Mouse (Mus musculus) stomach, postnatal 0 days (tissue): ENCODE measurements around the gene Ciapin1. TPM values are rescaled to one million over a fixed set of nuclear protein-coding genes. Genes with fewer than 3 reads are reported as not detected.
A peak's percentile ranks its signal among the peaks of the same experiment; 100 is the strongest.

Experiments
- ATAC-seq: fragments of 200-750 bp; cut with Nextera tagmentation; 2 replicates; pipeline ENCODE4 v1.8.0; 2017; ENCODE audit not compliant: low FRiP score, low TSS enrichment
- DNase-seq: peaks from one replicate; pipeline ENCODE4 v3.0.0-alpha.2; 2016; ENCODE audit warnings: low spot score
- H3K27ac ChIP-seq: fragments of 300-500 bp; sonication (generic); replicated peaks from 2 replicates; pipeline ENCODE4 v1.5.1; 2014; ENCODE audit warnings: mild to moderate bottlenecking, control low read depth
- H3K27me3 ChIP-seq: fragments of 300-500 bp; sonication (generic); 2 replicates; pipeline ENCODE4 v1.6.1; 2014; ENCODE audit warnings: low read length; ENCODE audit not compliant: control insufficient read depth, insufficient read depth
- H3K36me3 ChIP-seq: fragments of 300-500 bp; sonication (generic); 2 replicates; pipeline ENCODE4 v1.6.1; 2014; ENCODE audit warnings: low read length, mixed read lengths; ENCODE audit not compliant: control insufficient read depth, insufficient read depth
- H3K4me1 ChIP-seq: fragments of 300-500 bp; sonication (generic); replicated peaks from 2 replicates; pipeline ENCODE4 v1.6.1; 2014; ENCODE audit warnings: antibody characterized with exemption; ENCODE audit not compliant: control insufficient read depth, insufficient read depth
- H3K4me2 ChIP-seq: fragments of 300-500 bp; sonication (generic); replicated peaks from 2 replicates; pipeline ENCODE4 v1.6.1; 2014; ENCODE audit warnings: low read depth, mild to moderate bottlenecking, control low read depth, moderate library complexity
- H3K4me3 ChIP-seq: fragments of 300-500 bp; sonication (generic); 2 replicates; pipeline ENCODE4 v1.5.1; 2014; ENCODE audit warnings: low read depth, low read length, control low read depth
- H3K9ac ChIP-seq: fragments of 300-500 bp; sonication (generic); 2 replicates; pipeline ENCODE4 v1.6.1; 2014; ENCODE audit warnings: mild to moderate bottlenecking, low read length, control low read depth, mixed read lengths
- H3K9me3 ChIP-seq: fragments of 300-500 bp; sonication (generic); 2 replicates; pipeline ENCODE4 v1.6.1; 2016; ENCODE audit warnings: low read length; ENCODE audit not compliant: control insufficient read depth
- CTCF ChIP-seq: IDR thresholded peaks from 2 replicates; pipeline ENCODE4 v1.5.1; 2016; ENCODE audit warnings: antibody characterized with exemption, low read depth, mild to moderate bottlenecking, moderate library complexity
- EP300 ChIP-seq: optimal IDR thresholded peaks from 2 replicates; pipeline ENCODE3; 2016; ENCODE audit warnings: antibody characterized with exemption
- WGBS: fragments of 180-500 bp; shearing (Covaris S2); extraction: QIAGEN DNeasy Blood & Tissue Kit; methylation state at CpG from one replicate; pipeline ENCODE4 v1.1.7; 2014; 5-methylcytosine and 5-hydroxymethylcytosine counted together
- polyA plus RNA-seq: library from polyadenylated mRNA; unstranded; fragments of >200 nt; fragmentation: Nextera tagmentation; extraction: Ambion mirVana; gene quantifications from 2 replicates; pipeline ENCODE4 v1.2.1, GENCODE M21; 2015

Gene Ciapin1
- polyA plus RNA-seq, 1 experiment from 2014 or later = 58.8 TPM

- Histone ChIP-seq H3K27ac (peak within 1 kb of the TSS; percentile 72), H3K4me2 (peak within 1 kb of the TSS; percentile 86), H3K4me1 (peaks cover 10% of the 10 kb centered on the region), H3K36me3 (no peaks in the 10 kb centered on the region), H3K9me3 (no peaks in the 10 kb centered on the region), H3K9ac (peak within 1 kb of the TSS; percentile 66), H3K27me3 (no peaks in the 10 kb centered on the region), H3K4me3 (peak within 1 kb of the TSS; percentile 52)
- no peak for TF ChIP-seq EP300
- no peak for TF ChIP-seq CTCF
- peak; percentile 88 for DNase-seq
- WGBS = 2% methylated on average over 38 of the region's 38 CpGs
- ATAC-seq = peak; percentile 85
Measured at GRCm38 (mm10) chr8:94771941-94772670, 66.1 kb downstream of the Ciapin1 start, which contains the start of gene Cx3cl1. Gene Cx3cl1, plus strand, starts transcription at chr8:94772009.

- Histone ChIP-seq H3K9ac (no peak overlapping the region), H3K9me3 (no peaks in the 10 kb centered on the region), H3K4me3 (no peak overlapping the region), H3K4me2 (no peak overlapping the region), H3K4me1 (peaks cover 10% of the 10 kb centered on the region), H3K36me3 (no peaks in the 10 kb centered on the region), H3K27ac (peak overlapping the region; percentile 72), H3K27me3 (no peaks in the 10 kb centered on the region)
- ATAC-seq = peak; percentile 70
- no peak for TF ChIP-seq EP300
- no peak for TF ChIP-seq CTCF
- WGBS = 11% methylated on average over 6 of the region's 6 CpGs
- DNase-seq = peak; percentile 85
Measured at GRCm38 (mm10) chr8:94770945-94771344, 67.2 kb downstream of the Ciapin1 start.

Other genes with a start within 250 kb of the Ciapin1 start
- gene Rspry1, start 236.4 kb downstream of the Ciapin1 start, polyA plus RNA-seq = 15.2 and 16.1 TPM in 2 replicates
- 42.0 and 44.7 TPM in 2 replicates for gene Fam192a, start 236.4 kb downstream of the Ciapin1 start, polyA plus RNA-seq
- 91.2 and 94.2 TPM in 2 replicates for gene Arl2bp, start 171.8 kb downstream of the Ciapin1 start, polyA plus RNA-seq
- 164 and 188 TPM in 2 replicates for gene Pllp, start 142.1 kb downstream of the Ciapin1 start, polyA plus RNA-seq
- 0.06 TPM in 1 of 2 replicates, not detected in the other for gene Ccl22, start 92.8 kb downstream of the Ciapin1 start, polyA plus RNA-seq
- 18.0 and 21.9 TPM in 2 replicates for gene Cx3cl1, start 66.3 kb downstream of the Ciapin1 start, polyA plus RNA-seq
- 0.42 and 0.55 TPM in 2 replicates for gene Ccl17, start 27.9 kb downstream of the Ciapin1 start, polyA plus RNA-seq
- 62.3 and 66.7 TPM in 2 replicates for gene Coq9, start within 50 bp of the Ciapin1 start, polyA plus RNA-seq
- gene Polr2c, start 19.1 kb upstream of the Ciapin1 start, polyA plus RNA-seq = 70.4 and 72.7 TPM in 2 replicates
- 19.3 and 20.5 TPM in 2 replicates for gene Dok4, start 38.0 kb upstream of the Ciapin1 start, polyA plus RNA-seq
- 12.0 and 12.7 TPM in 2 replicates for gene Ccdc102a, start 79.7 kb upstream of the Ciapin1 start, polyA plus RNA-seq
- gene Adgrg5, start 85.3 kb upstream of the Ciapin1 start, polyA plus RNA-seq = 0.15 and 0.27 TPM in 2 replicates
- 42.4 and 50.9 TPM in 2 replicates for gene Adgrg1, start 136.4 kb upstream of the Ciapin1 start, polyA plus RNA-seq
- 0.61 and 0.92 TPM in 2 replicates for gene Adgrg3, start 179.3 kb upstream of the Ciapin1 start, polyA plus RNA-seq
- 0.04 TPM in 1 of 2 replicates, not detected in the other for gene Drc7, start 216.7 kb upstream of the Ciapin1 start, polyA plus RNA-seq
- 11.6 and 12.4 TPM in 2 replicates for gene Katnb1, start 242.8 kb upstream of the Ciapin1 start, polyA plus RNA-seq